Mouse (Mus musculus) ES-E14 (cell line): ENCODE measurements around the gene Sfi1. TPM values are rescaled to one million over a fixed set of nuclear protein-coding genes. Genes with fewer than 3 reads are reported as not detected.

Experiments used
- DNase-seq: peaks from one replicate; pipeline ENCODE4 v3.0.0-alpha.2; 2013; ENCODE audit warnings: low read depth, low spot score
- H3K27ac ChIP-seq: 2 replicates; pipeline ENCODE4 v1.5.1; 2012; ENCODE audit warnings: low read depth, mild to moderate bottlenecking, low read length, moderate library complexity, mixed read lengths; ENCODE audit not compliant: poor library complexity, insufficient read depth, severe bottlenecking
- H3K36me3 ChIP-seq: 2 replicates; pipeline ENCODE4 v1.6.1; 2012; ENCODE audit warnings: mild to moderate bottlenecking, low read length, moderate library complexity, mixed read lengths; ENCODE audit not compliant: control insufficient read depth, poor library complexity, insufficient read depth, severe bottlenecking
- H3K4me1 ChIP-seq, 2 experiments: fragments of 150-350 bp in 1 of 2; sonication (generic) in 1 of 2; 2 replicates each; pipeline ENCODE4 v1.6.1; 2012; ENCODE audit warnings: low read length in 2 of 2, mild to moderate bottlenecking in 1 of 2, mixed read lengths in 1 of 2; ENCODE audit not compliant: control insufficient read depth in 2 of 2, insufficient read depth in 2 of 2, poor library complexity in 1 of 2
- H3K4me3 ChIP-seq, 2 experiments: fragments of 150-350 bp in 1 of 2; sonication (generic) in 1 of 2; 2 replicates each; pipeline ENCODE4 v1.5.1; 2012; ENCODE audit warnings: low read length in 2 of 2, low read depth in 1 of 2, mild to moderate bottlenecking in 1 of 2, mixed read lengths in 1 of 2; ENCODE audit not compliant: insufficient read depth in 1 of 2, poor library complexity in 1 of 2, severe bottlenecking in 1 of 2
- H3K9ac ChIP-seq: 2 replicates; pipeline ENCODE4 v1.6.1; 2012; ENCODE audit warnings: low read depth, mild to moderate bottlenecking, low read length, mixed read lengths; ENCODE audit not compliant: poor library complexity, insufficient read depth, severe bottlenecking
- H3K9me3 ChIP-seq: fragments of 150-350 bp; sonication (generic); 2 replicates; pipeline ENCODE4 v1.6.1; 2012; ENCODE audit warnings: low read depth, mild to moderate bottlenecking, low read length; ENCODE audit not compliant: control insufficient read depth, insufficient read depth
- CHD2 ChIP-seq: IDR thresholded peaks from 2 replicates; pipeline ENCODE4 v1.6.1; 2014; ENCODE audit warnings: mild to moderate bottlenecking, low read depth, low read length, inconsistent platforms
- HCFC1 ChIP-seq: IDR thresholded peaks from 2 replicates; pipeline ENCODE4 v1.6.1; 2012; ENCODE audit warnings: low read length, inconsistent platforms, borderline replicate concordance; ENCODE audit not compliant: insufficient read depth
- MAFK ChIP-seq: IDR thresholded peaks from 2 replicates; pipeline ENCODE4 v1.6.1; 2014; ENCODE audit warnings: mild to moderate bottlenecking, low read depth, low read length, inconsistent platforms; ENCODE audit not compliant: insufficient read depth
- ZC3H11A ChIP-seq: IDR thresholded peaks from 2 replicates; pipeline ENCODE4 v1.6.1; 2012; ENCODE audit warnings: low read depth, mild to moderate bottlenecking, inconsistent platforms, low read length, borderline replicate concordance
- ZNF384 ChIP-seq: IDR thresholded peaks from 2 replicates; pipeline ENCODE4 v1.6.1; 2012; ENCODE audit warnings: low read depth, low read length, inconsistent platforms
- in situ Hi-C, 2 experiments: fragments of 600-800 bp; cut with MboI; formaldehyde crosslinking; loops; one replicate each; pipeline ENCODE4 v1.15.1; 2025; ENCODE audit warnings: low sequenced_read_pairs in 2 of 2, inconsistent platforms in 1 of 2; ENCODE audit not compliant: unreplicated experiment in 2 of 2
- total RNA-seq: library from RNA; depleted of rRNA; stranded (reverse); fragments of 300-350 nt; gene quantifications from 2 replicates; pipeline ENCODE4 v1.2.3, GENCODE M21; 2012

Gene Sfi1
- total RNA-seq, 1 experiment, result 18.5 TPM

DNA sequence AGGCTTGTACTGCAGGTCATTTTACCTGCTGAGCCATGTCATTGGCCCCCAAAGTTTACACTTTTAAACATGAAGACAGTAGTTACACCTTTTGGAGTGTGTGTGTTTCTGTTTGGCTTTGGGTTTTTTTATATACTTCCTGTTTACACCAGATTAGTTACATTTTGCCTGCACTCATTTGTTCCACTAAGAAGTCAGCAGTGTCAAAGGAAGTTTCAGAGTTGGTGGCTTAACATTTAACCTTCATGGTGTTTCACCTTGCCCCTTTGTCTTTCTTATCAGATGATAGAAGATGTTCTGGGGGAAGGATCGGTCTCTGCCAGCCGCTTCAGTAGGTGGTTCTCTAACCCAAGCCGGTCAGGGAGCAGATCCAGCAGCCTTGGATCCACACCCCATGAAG lies 33.9 kb upstream of the Sfi1 start:
- Histone ChIP-seq H3K36me3 (peaks cover 27% of the 10 kb centered on the region), H3K4me1 (no peaks in the 10 kb centered on the region), H3K4me3 (no peak overlapping the region), H3K9me3 (no peaks in the 10 kb centered on the region), H3K27ac (no peak overlapping the region), H3K9ac (no peak overlapping the region)
- TF ChIP-seq CHD2 (no peak), ZC3H11A (no peak), ZNF384 (no peak), HCFC1 (no peak), MAFK (no peak)
- DNase-seq, result no peak
- in situ Hi-C loops, result no loop called here

DNA sequence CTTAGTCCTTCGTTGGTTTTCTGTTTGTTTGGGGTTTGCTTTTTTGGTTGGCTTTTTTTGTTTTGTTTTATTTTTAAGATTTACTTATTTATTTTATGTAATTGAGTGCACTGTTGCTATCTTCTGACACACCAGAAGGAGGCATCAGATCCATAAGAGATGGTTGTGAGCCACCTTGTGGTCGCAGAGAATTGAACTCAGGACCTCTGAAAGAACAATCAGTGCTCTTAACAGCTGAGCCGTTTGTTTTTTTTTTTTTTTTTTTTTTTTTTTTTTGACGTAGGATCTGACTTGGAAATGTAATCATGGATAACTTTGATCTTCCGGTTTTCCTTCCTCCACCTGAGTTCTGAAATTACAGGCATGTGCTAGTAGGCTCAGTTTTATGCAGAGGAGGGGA lies 29.8 kb upstream of the Sfi1 start:
- no peak overlapping the region for H3K27ac ChIP-seq
- in situ Hi-C loops, result no loop called here
- no peak overlapping the region for H3K4me3 ChIP-seq
- H3K9ac ChIP-seq, result no peak overlapping the region
- no peaks in the 10 kb centered on the region for H3K4me1 ChIP-seq
- TF ChIP-seq MAFK, result no peak
- TF ChIP-seq ZNF384, result peak; percentile 84; the same call in 1 of the 2 replicates
- H3K36me3 ChIP-seq, result peaks cover 29% of the 10 kb centered on the region
- DNase-seq, result no peak
- no peaks in the 10 kb centered on the region for H3K9me3 ChIP-seq

DNA sequence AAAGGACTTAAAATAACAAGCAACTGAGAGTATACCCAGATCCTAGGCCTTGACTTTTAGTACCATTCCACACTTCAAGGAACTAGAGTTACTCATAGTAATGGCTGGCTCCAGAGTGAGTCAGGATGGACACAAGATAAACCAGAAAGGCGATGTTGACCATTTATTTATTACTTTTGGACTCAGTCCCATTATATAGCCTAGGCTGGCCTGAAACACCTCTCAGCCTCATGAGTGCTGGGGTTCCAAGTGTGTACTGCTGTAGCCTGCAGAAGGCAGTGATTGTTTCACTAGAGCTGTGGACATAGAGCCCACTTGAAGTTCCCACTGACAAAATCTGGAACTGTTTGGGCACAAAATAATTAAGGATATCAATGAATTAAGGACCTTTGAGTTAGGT lies 19.3 kb upstream of the Sfi1 start:
- Histone ChIP-seq H3K9me3 (no peaks in the 10 kb centered on the region), H3K4me1 (no peaks in the 10 kb centered on the region), H3K36me3 (peaks cover 12% of the 10 kb centered on the region), H3K27ac (no peak overlapping the region), H3K9ac (no peak overlapping the region), H3K4me3 (no peak overlapping the region)
- in situ Hi-C loops, result no loop called here
- no peak for TF ChIP-seq ZC3H11A
- no peak for TF ChIP-seq ZNF384
- TF ChIP-seq CHD2, result no peak
- no peak for TF ChIP-seq MAFK
- TF ChIP-seq HCFC1, result no peak
- DNase-seq, result no peak

DNA sequence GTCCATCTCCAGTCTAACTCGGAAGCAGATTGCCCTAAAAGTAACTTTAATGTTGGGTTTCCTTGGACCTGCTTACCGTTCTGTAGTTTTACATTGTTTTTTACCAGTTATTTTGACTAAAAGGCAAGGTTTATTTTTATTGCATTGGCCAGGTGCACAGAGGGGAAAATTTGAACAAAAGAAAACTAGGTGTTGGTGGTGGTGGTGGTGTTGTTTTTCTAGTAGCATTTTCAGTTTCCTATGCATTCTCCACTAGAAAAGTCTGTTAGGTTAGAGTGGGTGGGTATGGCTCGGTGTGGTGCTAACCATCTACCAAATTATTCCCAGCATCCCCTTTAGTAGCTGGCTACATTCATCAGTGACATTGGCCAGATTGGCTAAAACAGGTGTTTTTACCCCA lies 13.5 kb upstream of the Sfi1 start:
- Histone ChIP-seq H3K36me3 (peaks cover 9% of the 10 kb centered on the region), H3K9me3 (no peaks in the 10 kb centered on the region), H3K27ac (no peak overlapping the region), H3K4me3 (no peak overlapping the region), H3K9ac (no peak overlapping the region), H3K4me1 (no peaks in the 10 kb centered on the region)
- in situ Hi-C loops, result no loop called here
- TF ChIP-seq ZC3H11A (no peak), MAFK (no peak), ZNF384 (no peak), HCFC1 (no peak), CHD2 (no peak)
- no peak for DNase-seq

DNA sequence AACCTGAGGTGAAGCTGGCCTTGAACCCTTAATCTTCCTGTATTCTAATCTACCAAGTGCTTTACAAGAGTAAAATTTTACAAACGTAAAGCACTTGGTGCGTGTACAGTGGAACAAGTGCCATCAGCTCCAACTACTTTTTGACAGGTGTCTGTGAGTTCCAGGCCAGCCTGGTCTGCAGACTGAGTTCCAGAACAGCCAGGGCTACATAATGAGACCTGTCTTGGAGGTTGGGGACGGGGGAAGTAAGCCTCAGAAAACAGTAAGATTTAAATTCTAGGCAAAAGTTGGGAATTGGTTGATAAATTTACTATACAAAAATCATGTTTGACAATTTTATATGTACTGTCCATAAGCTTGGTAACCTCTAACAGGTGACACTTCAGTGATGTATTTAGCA lies 11.9 kb upstream of the Sfi1 start:
- Histone ChIP-seq H3K27ac (no peak overlapping the region), H3K36me3 (peaks cover 6% of the 10 kb centered on the region), H3K9ac (no peak overlapping the region), H3K4me1 (no peaks in the 10 kb centered on the region), H3K9me3 (no peaks in the 10 kb centered on the region), H3K4me3 (no peak overlapping the region)
- no peak for DNase-seq
- in situ Hi-C loops, result no loop called here
- TF ChIP-seq ZNF384 (no peak), ZC3H11A (no peak), HCFC1 (no peak), MAFK (no peak), CHD2 (no peak)
